Mouse (Mus musculus): ENCODE data around the gene Six5.

The Six5 gene

GRCm38 (mm10) chr7:19097217-19097616 is 2.8 kb downstream of the Six5 start:
- no peak for DNase-seq

DNA sequence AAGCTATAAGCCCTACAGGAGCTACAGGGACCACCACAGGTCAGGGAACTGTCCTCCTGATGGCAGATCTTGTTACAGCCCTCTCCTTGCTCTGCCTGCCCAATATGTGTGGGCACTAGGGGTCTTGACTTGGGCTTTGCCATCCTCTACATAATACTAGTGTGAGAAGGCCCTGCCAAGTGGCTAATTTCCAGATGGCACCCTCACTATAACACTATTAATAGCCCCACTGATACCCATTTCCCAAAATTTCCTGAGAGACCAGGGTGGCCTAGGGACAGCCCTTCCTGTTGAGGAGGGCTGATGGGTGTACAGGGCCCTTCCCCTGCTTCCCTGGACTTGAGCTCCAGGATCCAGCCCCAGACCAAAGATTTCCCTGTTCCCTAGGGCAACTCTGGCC is 3.5 kb downstream of the Six5 start:
- no peak for DNase-seq

- DNase-seq: no peak
Observed at GRCm38 (mm10) chr7:19098811-19099210, 4.4 kb downstream of the Six5 start.

DNA sequence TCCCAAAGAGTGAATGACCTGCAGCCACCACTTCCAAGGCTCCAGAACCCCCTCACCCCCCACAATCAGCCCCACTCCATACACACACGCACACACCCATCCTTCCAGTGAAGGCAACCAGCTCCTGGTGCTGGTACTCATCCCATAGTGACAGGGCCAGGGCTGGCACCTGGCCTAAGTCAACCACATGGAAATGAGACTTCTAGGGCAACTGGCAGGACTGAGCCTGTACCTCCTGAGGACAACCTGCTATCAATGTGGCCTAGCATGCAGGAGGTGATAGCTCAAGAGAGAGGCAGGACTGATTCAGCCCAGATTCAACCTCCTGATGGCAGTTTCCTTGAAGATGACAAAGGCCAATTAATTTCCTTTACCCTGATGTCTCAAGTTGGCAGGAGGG is 5.9 kb downstream of the Six5 start:
- no peak for DNase-seq

DNA sequence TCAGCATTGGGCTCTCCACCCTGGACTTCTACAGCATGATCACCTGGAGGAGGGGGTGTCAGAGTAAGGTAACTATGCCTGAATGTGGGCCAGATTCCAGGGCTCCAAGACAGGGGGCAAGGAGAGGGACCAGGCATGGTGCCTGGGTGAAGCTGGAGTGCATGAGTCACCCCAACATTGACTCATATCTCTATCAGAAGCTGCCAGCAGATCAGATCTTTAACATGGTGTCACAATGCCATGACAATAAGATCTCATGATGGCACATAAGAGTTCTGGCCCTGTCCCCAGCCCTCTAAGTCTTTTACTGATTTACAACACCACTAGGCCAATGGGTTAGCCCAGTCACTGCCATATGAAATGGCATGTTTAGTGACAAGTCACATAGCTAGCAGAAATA is 9.3 kb downstream of the Six5 start:
- DNase-seq: no peak

- DNase-seq: no peak
Observed at GRCm38 (mm10) chr7:19104486-19104885, 10.1 kb downstream of the Six5 start.

DNA sequence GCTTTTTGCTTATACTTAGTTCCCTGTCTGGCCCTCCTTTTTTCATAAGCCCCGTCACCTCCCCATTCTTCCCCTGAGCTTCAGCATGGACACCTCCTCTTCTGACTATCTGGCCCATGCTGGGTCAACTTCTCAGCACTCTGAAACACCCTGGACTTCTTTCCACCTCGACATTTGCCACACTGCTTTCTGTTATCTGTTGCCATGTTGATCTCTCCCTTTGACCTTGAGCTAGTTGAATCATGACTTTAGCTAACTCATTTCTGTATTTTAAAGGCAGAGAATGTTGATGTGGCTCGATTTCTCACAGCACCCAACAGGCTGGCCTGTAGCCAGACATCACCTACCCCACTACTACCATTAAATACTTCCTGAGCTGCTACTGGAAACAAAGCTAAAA is 13.0 kb downstream of the Six5 start:
- DNase-seq: no peak

- DNase-seq: no peak
Observed at GRCm38 (mm10) chr7:19109565-19109964, 15.2 kb downstream of the Six5 start.

- DNase-seq: peak; percentile 78
Observed at GRCm38 (mm10) chr7:19118028-19118771, 23.8 kb downstream of the Six5 start, which contains the start of gene Gm4969. Gene Gm4969, minus strand, starts transcription at chr7:19118368.

GRCm38 (mm10) chr7:19119083-19119482 is 24.7 kb downstream of the Six5 start:
- DNase-seq: no peak

DNA sequence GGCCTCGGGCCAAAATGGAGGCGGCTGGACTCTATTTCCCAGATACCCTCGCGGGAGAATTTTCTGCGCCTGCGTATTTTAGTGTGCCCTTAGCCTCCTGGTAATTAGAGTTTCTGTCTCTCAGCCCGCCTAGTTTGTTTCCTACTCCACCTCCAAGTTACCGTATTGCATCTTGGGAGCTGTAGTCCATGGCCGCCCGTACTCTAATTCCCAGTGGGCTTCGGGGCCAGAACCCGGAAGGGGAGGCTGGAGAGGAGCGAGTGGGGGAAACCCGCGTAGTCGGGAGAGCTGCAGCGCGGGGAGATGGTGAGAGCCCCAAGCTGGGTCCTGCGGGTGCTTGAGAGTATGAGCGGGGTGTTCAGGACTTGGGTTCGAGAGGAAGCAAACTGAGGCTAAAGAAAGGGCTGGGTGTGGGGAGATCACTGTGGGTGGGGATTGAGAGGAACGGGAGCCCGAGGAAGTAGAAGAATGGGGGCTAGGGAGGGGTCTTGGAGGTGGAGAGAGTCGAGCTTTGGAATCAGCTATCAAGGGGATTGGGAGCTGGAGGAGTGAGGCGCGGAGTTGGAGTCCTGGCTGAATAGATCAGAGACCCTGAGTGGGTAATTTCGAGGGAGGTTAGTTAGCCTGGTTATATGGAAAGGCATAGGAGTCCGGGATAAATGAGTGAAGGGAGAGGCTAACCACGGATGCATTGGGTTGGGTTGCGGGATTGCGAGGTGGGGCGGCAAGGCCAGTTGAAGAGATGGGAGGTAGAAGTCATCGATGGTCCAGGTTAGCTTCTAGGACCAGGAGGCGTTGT is 25.4 kb downstream of the Six5 start, which contains the start of gene Fbxo46:
TSS of gene Fbxo46 (plus strand) at position 229 of the 799 bp plus-strand sequence.
- DNase-seq: peak; percentile 86

- no peak for DNase-seq
Observed at GRCm38 (mm10) chr7:19121686-19122085, 27.3 kb downstream of the Six5 start.

DNA sequence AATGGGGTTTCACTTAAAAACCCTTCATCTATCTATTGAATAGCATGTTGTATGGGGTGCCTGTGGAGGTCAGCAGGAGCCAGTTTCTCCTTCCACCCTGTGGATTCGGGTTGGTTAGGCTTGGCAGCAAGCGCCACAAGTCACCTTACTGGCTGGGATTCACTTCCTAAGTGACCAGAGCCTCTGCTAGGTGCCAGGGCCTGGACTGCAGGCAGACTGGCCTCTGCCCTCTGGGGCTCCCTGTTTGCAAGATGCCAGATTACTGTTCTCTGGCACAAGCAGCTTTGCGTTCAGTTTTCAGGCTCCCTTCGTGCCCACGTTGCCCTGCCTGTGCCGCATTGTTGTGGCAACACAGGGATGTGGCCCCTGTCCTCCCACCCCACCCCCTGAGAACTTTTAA is 30.3 kb downstream of the Six5 start:
- no peak for DNase-seq

DNA sequence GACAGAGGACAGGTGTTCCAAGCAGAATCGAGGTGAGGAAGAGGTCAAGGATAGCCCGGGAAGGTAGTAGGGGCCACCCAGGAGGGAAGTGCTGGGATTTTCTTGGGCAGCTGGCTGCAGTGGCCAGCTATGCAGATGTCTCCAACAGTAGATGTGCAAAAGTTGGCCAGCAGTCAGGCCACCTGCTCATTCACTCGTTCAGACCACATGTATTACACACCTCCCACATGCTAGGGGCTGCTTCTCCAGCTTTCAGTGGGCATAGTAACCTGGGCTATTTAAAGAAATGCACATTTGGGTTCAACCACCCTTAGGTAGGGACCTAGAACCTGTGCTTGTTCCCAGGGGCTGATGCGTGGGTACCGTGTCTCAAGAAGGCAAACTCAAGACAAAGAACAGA is 33.4 kb downstream of the Six5 start:
- no peak for DNase-seq

DNA sequence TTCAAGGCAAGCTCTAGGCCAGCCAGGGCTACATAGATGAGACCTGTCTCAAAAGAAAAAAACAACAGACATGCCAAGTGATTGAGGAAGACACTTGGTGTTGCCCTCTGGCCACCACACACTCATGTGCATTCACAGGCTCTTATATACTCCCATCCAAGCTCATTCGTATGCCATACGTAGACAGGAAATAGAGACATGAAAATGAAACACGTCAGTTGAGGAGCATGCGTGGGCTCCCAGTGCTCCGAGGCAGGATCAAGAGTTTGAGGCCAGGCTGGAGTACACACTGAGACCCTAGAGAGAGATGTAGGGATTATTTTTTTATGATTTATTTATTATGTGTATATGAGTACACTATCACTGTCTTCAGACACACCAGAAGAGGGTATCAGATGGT is 35.0 kb downstream of the Six5 start:
- DNase-seq: no peak

GRCm38 (mm10) chr7:19130657-19131056 is 36.3 kb downstream of the Six5 start:
- no peak for DNase-seq

DNA sequence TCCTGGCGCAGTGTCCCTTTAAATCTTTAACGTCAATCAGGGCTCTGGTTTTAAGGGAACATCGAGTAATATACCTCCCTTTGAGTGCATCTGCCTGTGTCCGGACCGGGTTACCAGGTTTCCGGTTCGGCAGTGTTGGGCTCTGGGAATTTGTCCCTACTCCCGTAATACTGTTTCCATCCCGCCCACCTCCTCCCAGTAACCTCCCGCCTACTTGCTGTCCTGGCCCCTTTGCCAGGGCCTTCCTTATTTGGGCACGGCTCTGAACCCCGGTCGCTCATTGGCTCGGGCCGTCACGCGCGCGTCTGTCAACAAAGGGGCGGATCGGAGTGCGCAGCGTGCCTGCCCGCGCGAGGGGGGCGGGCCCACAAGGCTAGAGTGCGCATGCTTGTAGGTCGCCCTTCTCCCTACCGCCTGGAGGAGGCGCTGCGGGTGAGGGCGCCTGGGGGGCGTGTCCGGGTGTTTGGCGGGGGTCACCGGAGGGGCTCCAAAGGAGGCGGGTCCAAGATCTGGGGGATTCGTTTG is 37.0 kb downstream of the Six5 start:
- DNase-seq: peak; percentile 97

DNA sequence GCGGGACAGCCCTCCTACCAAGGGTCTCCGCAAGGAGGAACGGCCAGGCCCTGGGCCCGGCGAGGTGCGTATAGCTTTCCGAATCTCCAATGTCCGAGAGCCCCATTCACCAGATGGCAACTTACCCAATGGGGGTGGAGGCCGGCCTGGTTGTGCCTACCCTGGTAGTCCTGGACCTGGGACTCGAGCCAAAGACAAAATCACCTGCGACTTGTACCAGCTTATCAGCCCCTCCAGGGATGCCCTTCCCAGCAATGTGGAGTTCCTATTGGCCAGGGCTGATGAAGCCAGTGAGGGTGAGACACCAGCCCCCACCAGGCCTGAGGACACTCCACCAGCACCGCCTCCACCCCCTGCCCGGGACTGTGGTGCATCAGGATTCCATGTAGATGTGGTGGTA is 41.8 kb downstream of the Six5 start:
- DNase-seq: no peak

GRCm38 (mm10) chr7:19136673-19137334 is 42.4 kb downstream of the Six5 start:
- peak; percentile 50 for DNase-seq

DNA sequence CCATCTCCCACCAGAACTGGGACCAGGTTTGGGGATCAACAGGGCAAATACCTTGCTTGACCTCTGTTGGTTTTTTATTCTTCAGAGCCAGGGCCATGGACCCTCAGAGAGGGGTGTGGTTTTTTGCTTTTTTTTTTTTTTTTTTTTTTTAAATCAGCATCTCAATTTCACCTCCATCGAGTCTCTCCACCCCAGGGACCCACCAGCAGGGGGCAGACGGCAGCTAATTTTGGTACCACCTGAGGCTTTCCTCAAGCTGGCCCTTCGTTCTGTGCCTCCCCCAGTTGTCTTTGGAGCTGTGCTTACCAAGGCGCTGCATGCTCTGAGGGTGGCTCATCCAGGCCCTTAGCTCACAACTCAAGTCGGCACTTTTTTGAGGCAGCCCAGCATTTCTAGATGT is 43.0 kb downstream of the Six5 start:
- peak; percentile 79 for DNase-seq

DNA sequence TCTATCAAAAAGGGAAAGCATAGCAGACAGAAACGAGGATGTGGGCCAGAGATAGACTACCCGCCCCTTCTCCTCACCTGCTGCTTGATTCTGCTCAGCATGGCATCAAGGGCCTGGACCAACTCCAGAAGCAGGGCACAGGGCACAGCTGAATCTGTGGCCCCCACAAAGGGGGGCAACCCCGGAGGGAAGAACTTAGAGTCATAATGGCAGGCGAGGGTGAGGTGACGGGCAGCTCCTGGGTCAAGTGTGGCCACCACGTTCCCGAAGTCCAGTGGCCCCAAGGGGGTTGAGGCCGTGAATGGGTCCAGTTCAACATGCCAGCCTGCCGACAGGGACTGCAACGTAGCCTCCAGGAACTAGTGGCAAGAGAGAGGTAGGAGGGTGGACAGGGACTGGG is 52.4 kb downstream of the Six5 start:
- no peak for DNase-seq

DNA sequence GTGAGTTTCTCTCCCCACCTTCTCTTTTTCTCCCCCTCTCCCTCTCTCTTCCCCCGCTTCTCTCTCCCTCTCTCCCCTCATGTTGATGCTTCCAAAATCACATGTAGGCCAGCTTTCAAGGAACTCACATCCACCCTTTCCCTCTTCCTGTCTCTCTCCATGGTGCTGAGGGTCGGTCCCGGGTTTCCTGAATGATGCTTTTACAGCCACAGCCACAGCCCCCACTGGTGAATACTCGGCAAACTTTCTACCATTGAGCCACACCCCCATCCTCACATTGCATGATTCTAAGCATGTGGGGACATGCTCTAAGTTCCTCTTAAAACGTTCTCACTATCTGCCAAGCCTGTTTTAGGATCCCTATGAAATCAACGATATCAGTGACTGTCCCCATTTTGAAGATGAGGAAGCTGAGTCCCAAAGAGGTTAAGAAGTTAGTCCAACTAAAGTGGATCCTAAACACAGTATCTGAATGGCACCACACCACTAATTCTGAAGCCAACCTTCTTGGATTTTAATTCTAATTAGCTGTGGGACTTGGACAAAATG is 53.2 kb downstream of the Six5 start:
- DNase-seq: no peak

Data from right cerebral cortex, postnatal 14 days (tissue).